Mouse (Mus musculus) left cerebral cortex, adult 11 months (tissue): ENCODE results near the gene Nnmt.

Experiments
- DNase-seq: peaks from one replicate; pipeline ENCODE4 v3.0.0; 2022; ENCODE audit warnings: low spot score

Nnmt gene

DNA sequence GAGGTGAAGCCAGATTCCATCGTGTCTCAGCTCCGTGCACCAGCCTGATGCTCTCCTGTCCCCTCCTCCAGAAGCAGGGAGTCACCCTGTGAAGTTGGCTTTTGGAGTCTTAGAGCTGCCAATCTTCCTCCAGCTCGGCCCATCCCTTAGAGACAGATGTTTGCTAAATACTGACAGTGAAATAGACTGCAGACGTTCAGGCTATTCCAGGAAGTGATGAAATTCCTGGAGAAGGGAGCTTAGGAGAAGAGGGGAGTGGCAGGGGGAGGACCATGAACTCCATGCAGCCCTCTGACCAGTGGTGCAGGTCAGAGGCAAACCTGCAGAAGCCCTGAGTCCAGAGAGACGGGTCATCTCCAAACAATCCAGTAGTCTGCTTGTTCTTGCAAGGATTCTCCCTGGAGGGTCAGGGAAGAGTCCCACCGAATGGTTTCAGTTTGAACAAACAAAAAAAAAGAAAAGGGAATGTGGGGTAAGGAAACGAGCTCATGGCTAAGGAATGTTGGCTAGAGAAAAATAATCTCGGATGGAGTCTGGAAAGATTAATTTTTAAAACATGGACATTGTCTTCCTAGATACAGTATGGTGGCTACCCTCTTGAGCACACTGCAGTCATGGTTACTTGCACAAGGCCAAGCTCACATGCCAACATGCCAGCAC is at the start of gene Nnmt:
TSS of gene Nnmt (minus strand) at position 215 of the 660 bp plus-strand sequence.
- DNase-seq, result no peak

DNA sequence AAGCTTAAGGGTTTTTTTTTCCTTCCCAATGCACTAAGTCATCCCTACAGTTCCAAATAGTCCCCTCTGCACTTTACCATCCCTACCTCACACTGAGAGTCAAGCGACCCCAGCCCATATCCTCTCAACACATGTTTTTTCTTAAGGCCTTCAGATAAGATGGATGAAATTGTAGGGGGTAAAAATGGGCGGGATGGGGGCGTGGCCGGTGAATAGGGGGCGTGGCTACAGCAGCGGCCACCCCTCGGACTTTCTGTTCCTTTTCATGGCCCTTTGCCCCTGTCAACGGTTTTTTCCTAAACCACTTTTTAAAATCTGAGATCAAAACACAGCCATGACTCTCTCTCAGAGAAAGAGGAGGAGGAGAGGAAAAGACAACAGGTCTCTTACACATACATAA is 49.8 kb upstream of the Nnmt start:
- DNase-seq, result no peak

DNA sequence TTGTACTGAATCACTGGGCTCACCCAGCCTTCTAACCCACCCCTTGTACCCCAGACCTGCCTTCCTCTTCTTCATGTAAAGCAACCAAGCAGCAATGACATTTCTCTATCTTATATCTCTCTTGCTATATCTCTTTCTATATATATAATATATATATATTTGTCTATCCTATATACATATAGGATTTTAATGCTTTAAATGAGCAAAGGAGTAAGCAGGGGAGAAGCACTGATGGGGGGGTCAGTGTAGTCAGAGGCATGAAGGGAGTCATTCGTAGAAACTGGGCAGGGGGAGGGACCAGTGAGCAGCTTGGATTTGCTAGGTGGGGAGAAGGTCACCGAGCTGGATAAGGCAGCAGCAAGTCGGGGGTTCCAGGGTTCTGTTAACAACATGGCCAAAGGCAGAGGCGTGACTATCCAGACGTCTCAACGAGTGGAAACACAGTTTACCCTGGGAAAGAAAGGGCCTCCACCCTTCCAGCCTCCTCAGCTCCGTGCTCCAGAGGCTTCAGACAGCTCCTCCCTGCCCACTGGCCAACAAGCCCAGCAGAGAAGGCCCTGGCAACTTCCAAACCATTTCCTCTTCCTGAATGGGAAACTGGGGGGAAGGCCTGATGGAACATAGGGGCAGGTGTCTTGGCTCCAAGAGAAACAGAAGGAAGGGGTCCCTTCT is 48.6 kb upstream of the Nnmt start:
- no peak for DNase-seq

DNA sequence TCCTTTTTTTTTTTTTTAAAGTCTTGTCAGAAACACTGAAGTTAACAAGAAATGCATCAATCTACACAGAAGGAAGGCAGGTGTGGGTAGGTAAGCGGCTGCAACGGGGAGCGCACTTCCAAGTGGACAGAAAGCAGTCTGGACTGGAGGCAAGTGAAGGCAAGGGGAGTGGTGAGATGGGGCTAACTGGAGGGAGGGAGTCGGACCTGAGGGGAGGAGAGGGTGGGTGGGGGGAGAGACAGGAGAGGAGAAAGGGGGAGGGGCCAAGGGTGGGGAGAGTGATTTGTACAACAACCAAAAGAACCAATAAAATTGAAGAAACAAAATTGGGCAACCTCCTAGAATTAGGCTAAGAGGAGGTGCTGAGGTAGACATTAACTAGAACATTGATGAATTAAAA is 47.1 kb upstream of the Nnmt start:
- no peak for DNase-seq

DNA sequence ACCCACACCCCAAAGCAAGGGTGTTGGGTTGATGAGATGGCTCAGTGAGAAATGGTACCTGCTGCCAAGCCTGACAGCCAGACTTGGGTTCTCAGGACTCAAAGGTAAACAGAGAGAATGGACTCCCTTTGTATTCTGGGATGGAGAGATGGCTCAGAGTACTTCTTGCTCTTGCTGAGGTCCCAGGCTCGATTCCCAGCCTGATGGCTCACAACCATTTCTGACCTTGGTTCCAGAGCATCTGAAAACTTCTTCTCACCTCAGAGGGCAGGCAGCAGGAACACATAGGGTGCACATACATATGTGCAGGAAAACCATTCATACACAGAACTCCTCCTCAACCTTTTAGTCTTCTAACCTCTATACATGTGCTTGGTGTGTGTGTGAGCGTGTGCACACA is 45.9 kb upstream of the Nnmt start:
- DNase-seq, result no peak

DNA sequence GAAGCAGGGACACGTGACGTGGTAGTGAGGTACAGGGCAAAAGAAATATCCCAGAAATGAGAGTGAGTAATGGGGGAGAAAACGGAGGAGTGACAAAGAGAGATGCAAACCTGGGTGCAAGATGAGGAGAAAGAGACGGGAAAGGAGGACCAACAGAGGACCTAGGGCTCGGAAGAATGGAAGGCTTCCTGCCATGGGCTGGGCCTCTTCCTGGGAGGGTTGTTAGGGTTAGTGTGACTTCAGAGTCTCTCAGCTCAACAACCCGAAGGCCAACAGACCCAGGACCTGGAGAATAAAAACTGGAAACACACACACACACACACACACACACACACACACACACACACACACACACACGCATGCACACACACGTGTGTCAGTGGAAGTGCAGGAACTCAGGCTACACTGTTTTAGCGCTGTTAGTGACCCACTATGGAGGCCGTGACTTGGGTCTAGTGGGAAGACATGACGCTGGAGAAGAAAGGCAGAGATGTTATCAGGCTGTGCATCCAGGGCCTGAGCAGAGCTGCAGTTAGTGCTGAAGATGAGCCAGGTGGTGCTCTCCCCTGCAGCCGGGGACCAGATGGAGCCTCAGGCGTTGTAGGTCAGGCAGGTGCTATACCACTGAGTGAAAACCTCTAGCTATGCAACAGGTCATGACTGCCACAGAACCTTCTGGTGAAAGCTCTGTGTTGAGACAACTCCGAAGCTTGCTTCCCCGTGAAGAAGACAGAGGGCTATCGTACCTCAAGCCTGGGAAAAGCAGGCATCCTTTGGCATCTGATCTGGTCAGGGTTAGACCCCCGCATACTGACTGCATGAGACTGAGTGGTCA is 45.1 kb upstream of the Nnmt start:
- DNase-seq, result no peak

DNA sequence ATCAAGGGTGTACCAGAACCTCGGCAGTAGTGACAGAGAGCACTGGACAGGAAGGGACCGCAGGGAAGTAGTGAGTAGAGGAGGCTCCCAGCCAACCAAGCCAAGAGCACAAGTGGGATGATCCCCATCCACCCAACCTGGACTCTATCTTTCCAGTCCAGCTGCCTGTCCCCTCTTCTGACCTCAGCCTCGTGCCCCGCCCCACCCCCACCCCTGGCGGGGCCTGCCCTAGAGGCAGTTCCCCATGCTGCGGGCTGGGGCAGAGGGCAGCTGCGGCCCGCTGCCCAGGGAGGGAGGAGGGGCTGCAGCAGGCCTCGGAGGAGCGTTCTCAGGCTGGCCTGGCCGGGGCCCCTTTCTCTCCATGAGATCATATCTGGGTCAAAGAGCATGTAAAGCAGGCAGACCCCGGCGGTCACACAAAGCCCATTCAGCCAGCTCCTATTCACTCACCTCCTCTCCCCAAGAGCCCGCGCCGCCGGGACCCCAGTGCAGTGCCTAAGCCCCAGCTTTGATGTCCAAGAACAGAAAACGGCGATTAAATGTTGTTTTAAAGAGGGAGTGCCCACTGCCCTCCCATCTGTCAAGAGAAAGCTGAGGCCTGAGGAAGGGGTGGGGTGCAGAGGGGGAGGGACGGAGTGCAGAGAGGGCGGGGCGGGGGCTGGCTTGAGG is 44.3 kb upstream of the Nnmt start:
- no peak for DNase-seq

DNA sequence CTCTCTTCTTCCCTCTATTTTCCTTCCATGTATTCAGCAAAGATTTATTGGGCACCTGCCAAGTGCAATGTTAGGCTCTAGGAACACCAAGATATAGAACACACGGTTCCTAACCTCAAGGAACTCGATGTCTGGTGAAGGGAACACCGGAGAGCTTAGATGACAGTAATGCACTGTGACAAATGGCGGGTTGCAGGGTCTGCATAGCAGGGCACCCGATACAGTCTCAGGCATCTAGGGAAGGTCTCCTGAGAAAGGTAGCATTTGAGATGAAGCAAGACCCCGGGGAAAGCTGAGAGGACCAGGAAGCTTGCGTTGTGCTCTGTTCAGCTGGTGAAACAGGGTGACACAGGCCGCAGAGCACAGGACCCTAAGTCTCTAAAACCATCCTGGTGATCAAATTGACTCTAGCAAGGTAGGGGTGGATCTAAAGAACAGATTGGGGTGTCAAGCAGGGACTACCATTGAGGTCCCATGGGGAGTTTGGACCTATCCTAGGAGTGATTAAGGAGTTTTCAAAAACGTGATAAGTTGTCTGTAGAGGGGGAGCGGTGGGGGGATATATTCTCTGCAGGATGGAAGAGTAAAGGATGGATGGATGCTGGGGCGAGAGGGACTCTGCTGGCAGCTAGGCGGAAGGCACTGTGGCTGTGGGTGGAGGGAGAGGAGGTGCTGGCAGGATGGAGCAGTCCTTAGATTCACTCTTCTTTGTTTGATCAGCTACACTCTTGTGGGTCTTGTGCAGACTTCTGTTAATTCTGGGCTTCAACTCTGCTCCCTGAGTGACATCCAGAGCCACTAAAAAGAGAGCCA is 43.5 kb upstream of the Nnmt start:
- DNase-seq, result no peak

DNA sequence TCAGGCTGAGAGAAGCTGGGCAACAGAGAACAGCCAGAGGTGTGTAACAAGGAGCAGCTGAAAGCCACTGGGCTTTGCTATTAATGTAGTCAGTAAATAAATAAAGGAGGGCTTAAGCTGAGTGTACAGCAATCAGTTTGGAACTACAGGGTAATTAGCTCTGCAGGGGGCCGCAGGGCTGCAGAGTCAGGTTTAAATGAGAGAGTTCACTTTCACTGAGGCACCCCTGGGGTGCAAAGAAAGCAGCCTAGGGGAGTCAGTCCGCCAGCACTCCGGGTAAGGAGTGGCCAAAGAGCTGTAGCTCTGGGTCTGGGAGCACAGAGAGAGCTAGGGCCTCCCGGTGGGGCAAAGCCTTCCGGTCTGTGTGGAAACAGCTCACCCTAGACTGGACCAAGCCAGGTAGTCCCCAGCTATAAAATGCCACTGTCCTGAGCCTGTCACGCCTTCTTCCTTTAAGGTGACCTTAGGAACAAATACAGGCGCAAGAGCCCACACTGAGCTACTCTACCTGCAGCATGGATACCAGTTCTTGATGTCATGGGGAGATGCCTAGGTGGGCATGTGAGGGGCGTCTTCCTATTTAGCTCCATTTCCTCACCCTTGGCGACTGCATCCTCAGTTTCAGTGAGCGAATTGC is 42.8 kb upstream of the Nnmt start:
- DNase-seq, result no peak

DNA sequence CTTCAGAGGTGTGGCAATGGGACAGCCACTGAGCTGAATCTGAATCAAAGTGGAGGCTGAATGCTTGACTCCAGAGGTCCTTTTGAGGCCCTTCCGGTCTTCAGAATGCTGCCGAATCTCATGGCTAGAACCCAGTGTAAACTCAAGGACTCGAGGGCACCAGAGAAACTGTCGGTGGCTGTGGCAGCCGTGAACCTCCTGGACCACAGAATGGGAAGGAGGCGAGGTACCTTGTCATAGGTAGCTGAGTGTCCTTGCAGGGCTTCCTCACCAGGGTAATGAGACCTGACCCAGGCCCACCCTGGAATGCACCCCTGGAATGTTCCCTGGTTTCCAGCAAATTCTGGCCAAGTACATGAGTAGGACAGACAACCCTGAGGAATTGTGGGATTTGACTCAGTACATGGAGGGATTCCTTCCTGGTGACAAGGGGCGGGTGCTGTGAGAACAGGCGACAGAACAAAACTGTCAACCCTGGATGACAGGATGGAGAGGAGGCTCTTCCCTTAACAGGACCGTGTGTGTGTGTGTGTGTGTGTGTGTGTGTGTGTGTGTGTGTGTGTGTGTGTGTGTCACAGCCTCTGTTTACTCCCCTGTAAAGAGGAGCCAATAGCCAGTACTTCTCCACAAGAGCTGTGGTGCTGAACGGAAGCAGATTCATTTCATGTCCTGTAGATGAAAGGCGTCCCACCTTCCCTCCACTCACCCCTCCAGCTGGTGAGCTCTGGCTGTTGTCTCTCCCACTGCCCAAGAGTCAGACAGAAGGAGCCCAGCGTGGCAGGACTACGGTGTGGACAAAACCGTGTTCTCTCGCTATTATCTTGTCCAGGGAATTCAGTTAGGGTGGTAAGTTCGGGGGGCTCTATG is 42.1 kb upstream of the Nnmt start:
- DNase-seq, result no peak

DNA sequence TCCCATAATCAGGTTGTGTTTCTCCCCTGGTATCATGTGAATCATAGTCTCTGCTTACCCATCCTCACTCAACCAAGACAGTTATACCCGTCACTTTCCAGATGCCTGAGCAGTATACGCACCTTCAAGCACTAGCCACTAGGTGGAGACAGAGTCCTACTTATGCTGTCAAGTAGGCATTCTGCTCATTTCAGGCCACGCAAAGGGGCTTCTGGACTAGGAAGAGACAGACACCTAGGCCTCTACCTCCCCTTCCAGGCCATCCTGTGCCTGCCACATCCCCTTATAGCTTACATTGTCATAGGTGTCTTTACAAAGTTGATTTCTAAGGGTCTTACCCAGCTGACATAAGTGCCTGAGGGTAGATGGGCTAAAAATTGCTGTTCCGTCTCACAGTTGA is 41.3 kb upstream of the Nnmt start:
- DNase-seq, result peak; percentile 73

DNA sequence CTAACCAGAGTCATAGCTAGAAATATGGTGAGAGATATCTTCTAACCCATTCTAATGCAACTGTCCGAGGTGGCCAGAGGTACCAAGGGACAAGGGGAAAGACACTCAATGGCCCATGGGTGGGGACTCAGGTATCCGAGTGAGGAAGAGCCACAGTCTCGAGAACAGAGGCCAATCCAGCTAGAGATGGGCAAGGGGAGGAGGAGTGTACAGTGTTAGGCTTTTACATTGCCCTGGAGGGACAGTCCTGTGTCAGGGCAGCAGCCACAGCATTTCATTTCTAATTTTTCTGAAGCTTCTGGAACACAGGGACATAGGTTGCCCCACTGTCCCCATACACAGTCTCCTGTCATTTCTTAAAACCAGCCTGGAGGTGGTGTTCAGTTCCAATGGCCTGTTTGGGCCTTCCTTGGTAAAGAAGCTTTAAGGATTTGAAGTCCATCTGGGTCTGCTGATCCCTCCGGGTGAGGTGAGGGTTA is 40.7 kb upstream of the Nnmt start:
- no peak for DNase-seq

DNA sequence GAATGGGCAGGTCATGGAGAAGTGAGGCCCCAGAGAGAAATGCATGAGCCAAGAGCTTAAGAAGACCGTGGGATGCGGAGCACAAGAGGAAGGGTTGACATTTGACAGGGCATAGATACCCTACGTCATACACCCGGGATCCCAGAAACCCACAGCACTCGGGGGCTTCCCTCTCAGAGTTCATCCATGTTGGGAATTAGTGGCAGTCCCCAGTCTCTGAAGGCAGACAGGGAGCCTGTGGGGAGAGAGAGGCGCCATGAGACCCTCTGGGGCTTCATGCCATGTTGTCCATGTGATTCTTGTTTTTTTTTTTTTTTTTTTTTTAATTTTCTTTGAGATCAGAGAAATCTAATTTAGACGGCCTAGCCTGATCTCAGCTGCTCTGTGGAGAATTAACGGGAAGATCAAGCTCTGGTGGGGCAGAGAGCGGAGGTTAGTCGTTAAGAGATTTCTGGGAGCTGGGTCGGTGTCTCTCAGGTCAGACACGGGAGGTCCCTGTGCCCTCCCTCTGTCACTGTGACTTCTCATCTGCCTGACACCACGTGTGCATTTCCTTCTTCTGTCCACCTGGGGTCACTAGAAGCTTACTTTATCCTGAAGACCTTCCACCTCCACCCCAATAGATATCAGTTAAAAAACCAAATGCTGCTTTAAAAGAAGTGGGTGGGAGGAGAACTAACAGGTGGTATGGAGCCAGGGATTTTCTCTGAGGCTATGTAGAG is 40.1 kb upstream of the Nnmt start:
- no peak for DNase-seq

DNA sequence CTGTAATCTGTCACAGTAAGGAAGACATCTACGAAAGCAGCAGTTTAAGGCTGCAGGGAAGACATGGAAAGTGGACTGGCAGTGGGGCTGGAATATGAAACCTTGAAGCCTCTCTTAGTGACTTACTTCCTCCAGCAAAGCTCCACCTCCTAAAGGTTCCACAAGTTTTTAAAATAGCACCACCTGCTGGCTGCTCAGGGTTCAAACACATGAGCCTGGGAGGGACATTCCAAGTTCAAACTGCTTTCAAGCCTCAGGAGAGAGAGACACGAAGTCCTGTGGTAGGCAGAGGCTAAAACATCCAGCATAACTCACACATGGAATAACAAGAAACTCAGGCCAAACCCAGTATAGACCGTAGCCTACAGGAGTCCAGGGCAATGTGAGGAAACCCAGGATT is 39.4 kb upstream of the Nnmt start:
- DNase-seq, result no peak

DNA sequence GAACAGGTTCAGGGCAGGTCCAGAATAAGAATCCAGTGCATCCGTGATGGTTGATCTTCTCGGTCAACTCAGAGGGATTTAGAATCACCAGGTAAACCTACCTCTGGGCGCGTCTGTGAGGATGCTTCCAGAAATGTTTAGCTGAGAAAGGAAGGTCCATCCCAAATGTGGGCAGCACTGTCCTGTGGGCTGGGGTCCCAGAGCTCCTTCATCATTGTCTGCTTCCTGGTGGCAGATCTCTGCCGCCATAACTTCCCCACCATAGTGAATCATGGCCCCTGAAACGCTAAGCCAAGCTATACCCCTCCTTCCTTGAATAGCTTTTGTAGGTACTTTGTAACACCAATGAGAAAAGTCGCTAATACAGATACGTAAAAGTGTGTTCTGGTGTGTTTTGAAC is 36.7 kb upstream of the Nnmt start:
- DNase-seq, result no peak

DNA sequence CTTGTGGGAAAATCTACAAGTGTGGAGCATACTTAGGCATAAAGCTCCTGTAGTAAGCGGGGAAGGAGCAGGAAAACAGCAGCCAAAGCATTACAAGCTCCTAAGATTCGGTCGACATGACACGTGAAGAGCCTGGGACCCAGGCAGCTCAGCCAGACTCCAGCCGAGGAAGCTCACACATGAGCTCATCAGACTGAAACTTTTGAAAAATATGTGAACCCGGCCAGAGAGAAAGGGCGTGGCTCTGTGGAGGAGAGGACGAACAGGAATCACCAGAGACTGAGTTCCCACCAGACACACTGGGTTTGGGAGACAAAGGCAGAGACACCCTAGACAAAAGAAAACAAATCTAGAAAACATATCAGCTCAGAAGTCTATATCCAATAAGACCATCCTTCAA is 35.9 kb upstream of the Nnmt start:
- no peak for DNase-seq

DNA sequence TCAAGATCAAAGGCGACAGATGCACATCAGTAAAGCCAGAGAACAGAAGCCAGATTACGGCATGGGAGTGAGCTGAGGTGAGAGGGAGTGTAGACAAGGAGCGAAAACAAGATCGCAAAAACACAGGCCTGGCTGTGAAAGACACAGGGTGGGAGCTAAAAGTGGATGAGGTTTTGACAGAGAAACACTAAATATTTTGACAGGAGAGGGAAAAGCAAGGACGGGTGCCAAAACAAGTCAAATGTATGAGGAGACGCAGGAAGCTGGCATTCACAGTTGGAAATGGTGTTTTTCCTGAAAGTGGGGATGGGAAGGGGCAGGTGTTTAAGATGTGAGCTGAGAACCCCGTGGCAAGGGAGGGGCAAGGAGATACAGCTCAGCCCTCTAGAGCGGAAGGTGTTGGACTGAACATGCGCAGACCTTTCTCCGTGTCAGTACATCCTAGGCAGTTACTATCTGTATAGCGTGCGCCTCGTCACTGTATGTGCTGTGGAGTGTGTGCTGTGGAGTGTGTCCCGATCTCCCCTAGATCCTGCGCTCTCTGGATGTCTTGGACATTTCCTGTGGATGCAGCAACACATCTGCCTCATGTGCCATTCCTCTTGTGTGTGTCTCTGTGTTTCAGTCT is 33.3 kb upstream of the Nnmt start:
- no peak for DNase-seq

DNA sequence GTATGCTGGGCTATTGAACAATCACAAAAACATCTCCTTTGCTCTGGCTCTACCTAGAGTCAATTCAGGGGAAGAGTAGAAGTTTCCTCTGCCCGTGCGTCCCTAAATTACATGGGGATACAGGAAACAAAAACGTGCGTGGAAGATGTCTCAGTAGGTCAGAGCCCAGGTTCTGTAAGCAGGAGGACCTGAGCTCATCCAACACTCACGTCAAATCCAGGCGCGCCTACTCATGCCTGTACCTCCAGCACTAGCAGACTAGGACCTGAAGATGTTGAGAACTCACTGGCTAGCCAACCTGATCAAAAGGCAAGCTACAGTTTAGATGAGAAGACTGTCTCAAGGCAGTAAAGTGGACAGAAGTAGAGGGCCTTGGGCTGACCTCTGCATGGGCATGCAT is 32.2 kb upstream of the Nnmt start:
- DNase-seq, result no peak
